Mouse (Mus musculus): Measurements from ENCODE around the gene Osbp2. TPM values are rescaled to one million over a fixed set of nuclear protein-coding genes. Genes with fewer than 3 reads are reported as not detected.

Osbp2 gene
- total RNA-seq, 2 experiments from 2014 or later, result 1.1 to 1.3 TPM

Other genes starting within 250 kb of the Osbp2 start
- 10 to 100 TPM; 17.2 to 17.7 TPM for gene Morc2a, start 214.7 kb downstream of the Osbp2 start, total RNA-seq (2021)
- gene 4921536K21Rik, start 31.2 kb upstream of the Osbp2 start, total RNA-seq (2021), result under 1 TPM; 0.17 to 0.27 TPM
- 10 to 100 TPM in 1 of 2 experiments, 1 to 10 TPM in 1; 9.1 to 20.5 TPM for gene Dusp18, start 31.3 kb upstream of the Osbp2 start, total RNA-seq (2021)
- gene Slc35e4, start 50.8 kb upstream of the Osbp2 start, total RNA-seq (2021), result 10 to 100 TPM; 16.5 to 30.9 TPM
- 10 to 100 TPM; 15.8 to 17.0 TPM for gene Tcn2, start 68.3 kb upstream of the Osbp2 start, total RNA-seq (2021)
- gene Pes1, start 100.1 kb upstream of the Osbp2 start, total RNA-seq (2021), result 10 to 100 TPM; 31.0 to 31.8 TPM
- gene 4930556J24Rik, start 112.9 kb upstream of the Osbp2 start, total RNA-seq (2021), result not detected
- under 1 TPM in 1 of 2 experiments, not detected in 1; 0.12 TPM for gene Gal3st1, start 119.7 kb upstream of the Osbp2 start, total RNA-seq (2021)
- gene Sec14l4, start 167.6 kb upstream of the Osbp2 start, total RNA-seq (2021), result not detected
- not detected for gene Sec14l3, start 200.9 kb upstream of the Osbp2 start, total RNA-seq (2021)
- 10 to 100 TPM; 39.2 to 51.4 TPM for gene Mtfp1, start 231.5 kb upstream of the Osbp2 start, total RNA-seq (2021)

Data from gastrocnemius, adult 18-20 months (tissue).